Mouse (Mus musculus): ENCODE results near the gene Filip1.

The Filip1 gene

GRCm38 (mm10) chr9:79910166-79910565 is 102.5 kb downstream of the Filip1 start:
- no peak for DNase-seq (ENCODE audit: inconsistent ontology term)

GRCm38 (mm10) chr9:79898815-79899214 is 113.8 kb downstream of the Filip1 start:
- DNase-seq (ENCODE audit: inconsistent ontology term), result no peak

- no peak for DNase-seq (ENCODE audit: inconsistent ontology term)
These were observed 118.0 kb downstream of the Filip1 start for GRCm38 (mm10) chr9:79894665-79895064.

- no peak for DNase-seq (ENCODE audit: inconsistent ontology term)
These were observed 118.6 kb downstream of the Filip1 start for GRCm38 (mm10) chr9:79893841-79894612.

- DNase-seq (ENCODE audit: inconsistent ontology term), result no peak
These were observed 120.5 kb downstream of the Filip1 start for GRCm38 (mm10) chr9:79892183-79892582.

GRCm38 (mm10) chr9:79890488-79890887 is 122.2 kb downstream of the Filip1 start:
- DNase-seq (ENCODE audit: inconsistent ontology term), result peak; percentile 78

- no peak for DNase-seq (ENCODE audit: inconsistent ontology term)
These were observed 123.5 kb downstream of the Filip1 start for GRCm38 (mm10) chr9:79889132-79889531.

GRCm38 (mm10) chr9:79885244-79886210 is 127.1 kb downstream of the Filip1 start:
- no peak for DNase-seq (ENCODE audit: inconsistent ontology term)

GRCm38 (mm10) chr9:79883139-79883538 is 129.5 kb downstream of the Filip1 start:
- no peak for DNase-seq (ENCODE audit: inconsistent ontology term)

GRCm38 (mm10) chr9:79880031-79880430 is 132.6 kb downstream of the Filip1 start:
- no peak for DNase-seq (ENCODE audit: inconsistent ontology term)

- peak; percentile 80 for DNase-seq (ENCODE audit: inconsistent ontology term)
These were observed 137.0 kb downstream of the Filip1 start for GRCm38 (mm10) chr9:79875522-79876131.

GRCm38 (mm10) chr9:79872598-79872997 is 140.1 kb downstream of the Filip1 start:
- DNase-seq (ENCODE audit: inconsistent ontology term), result no peak

- no peak for DNase-seq (ENCODE audit: inconsistent ontology term)
These were observed 143.1 kb downstream of the Filip1 start for GRCm38 (mm10) chr9:79869512-79869911.

GRCm38 (mm10) chr9:79865998-79866397 is 146.7 kb downstream of the Filip1 start:
- no peak for DNase-seq (ENCODE audit: inconsistent ontology term)

GRCm38 (mm10) chr9:79862544-79862943 is 150.1 kb downstream of the Filip1 start:
- no peak for DNase-seq (ENCODE audit: inconsistent ontology term)

- no peak for DNase-seq (ENCODE audit: inconsistent ontology term)
These were observed 165.6 kb downstream of the Filip1 start for GRCm38 (mm10) chr9:79847099-79847498.

- DNase-seq (ENCODE audit: inconsistent ontology term), result no peak
These were observed 170.0 kb downstream of the Filip1 start for GRCm38 (mm10) chr9:79842615-79843014.

GRCm38 (mm10) chr9:79842028-79842427 is 170.6 kb downstream of the Filip1 start:
- no peak for DNase-seq (ENCODE audit: inconsistent ontology term)

GRCm38 (mm10) chr9:79831294-79831693 is 181.4 kb downstream of the Filip1 start:
- no peak for DNase-seq (ENCODE audit: inconsistent ontology term)

GRCm38 (mm10) chr9:79830874-79831273 is 181.8 kb downstream of the Filip1 start:
- DNase-seq (ENCODE audit: inconsistent ontology term), result no peak

- peak; percentile 15 for DNase-seq (ENCODE audit: inconsistent ontology term)
These were observed 182.5 kb downstream of the Filip1 start for GRCm38 (mm10) chr9:79829842-79830800.

All from Muller cell, postnatal 12 days (primary cell).